Mouse (Mus musculus) v-Abl transformed pro-B cells (cell line): ENCODE results near the gene Csf2rb.
"Not testable (repeated sequence)": the region's sequence is repeated elsewhere in the genome, so short reads cannot be mapped to it uniquely, and the experiment has no call there.

Experiments used
- in situ Hi-C, 2 experiments: fragments of 400-800 bp; cut with MboI; formaldehyde crosslinking; loops; one replicate each; pipeline ENCODE4 v1.15.1; 2025; ENCODE audit not compliant: unreplicated experiment in 2 of 2

The Csf2rb gene

DNA sequence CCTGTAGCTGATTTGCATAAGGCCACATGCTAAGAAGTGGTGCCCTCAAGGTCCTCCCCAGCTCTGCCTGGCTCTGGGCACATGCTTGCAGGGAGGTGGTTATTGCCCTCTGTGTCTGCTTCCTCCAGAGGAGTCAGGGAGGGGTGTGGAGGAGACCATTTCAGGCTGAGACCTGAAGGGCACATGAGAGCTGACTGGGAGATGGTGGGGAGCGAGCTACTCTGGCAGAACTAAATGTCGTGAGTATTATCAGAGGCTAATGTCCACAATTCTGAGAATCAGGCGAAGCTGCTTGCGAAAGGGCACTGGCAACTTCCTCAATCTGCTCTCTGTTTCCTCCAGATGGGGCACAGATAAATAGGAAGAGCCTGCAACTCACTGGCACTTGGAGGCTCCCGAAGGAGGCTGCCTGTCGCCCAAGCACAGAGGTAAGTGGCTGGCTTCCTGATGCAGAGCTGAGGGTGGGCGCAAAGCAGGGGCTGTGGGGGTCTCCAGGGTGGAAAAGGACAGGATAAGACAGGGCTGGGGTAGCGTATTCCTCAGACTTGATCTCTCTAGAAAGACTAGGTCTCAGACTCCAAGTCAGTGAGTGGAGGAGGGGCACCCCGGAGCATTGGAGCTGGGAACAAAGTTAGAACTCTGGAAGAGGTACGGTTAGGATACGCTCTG is at the start of gene Csf2rb:
TSS of gene Csf2rb (plus strand) at position 82 of the 669 bp plus-strand sequence.
- in situ Hi-C loops: loop anchor here in 1 of 2 experiments (5.0 kb wide), 1 partner anchor 79 kb away; no protein-coding TSS in a partner anchor

DNA sequence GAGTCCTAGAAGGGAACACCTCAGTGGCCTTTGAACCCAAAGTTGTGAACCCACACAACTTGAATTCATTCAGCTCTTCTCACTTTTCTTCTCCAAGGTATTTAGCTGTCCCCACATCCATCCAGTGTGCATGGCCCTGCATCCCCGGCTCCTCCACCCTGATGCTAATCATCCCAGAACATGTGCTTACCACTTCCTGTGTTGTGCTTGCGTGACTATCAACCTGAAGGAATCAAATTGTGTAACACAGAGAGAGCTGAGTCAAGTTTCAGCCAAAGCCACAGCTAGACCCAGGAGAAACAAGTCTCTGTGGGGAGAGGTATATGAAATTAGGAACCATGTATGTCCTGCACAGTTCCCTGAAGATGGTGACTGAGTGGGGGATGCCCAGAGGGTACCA is 47.2 kb upstream of the Csf2rb start:
- in situ Hi-C loops: no loop called here

DNA sequence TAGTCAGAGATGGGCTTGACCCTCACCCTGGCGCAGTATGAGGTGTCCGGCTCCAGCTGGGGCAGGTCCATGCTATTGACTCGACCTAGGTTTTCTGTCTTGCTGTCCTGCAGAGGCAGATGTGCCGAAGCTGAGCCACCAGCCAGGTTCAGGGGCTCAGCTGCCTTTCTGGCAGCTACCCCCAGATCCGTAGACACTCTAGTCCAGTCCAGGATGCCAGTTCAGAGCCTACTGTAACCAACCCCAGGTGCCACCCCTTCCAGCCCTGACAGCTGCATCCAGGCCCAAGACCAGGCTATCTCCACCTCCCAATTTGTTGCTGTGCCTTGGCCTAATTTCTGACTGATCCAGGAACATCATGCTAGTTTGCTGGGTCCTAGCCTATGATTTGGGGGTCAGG is 37.6 kb upstream of the Csf2rb start:
- in situ Hi-C loops: no loop called here

DNA sequence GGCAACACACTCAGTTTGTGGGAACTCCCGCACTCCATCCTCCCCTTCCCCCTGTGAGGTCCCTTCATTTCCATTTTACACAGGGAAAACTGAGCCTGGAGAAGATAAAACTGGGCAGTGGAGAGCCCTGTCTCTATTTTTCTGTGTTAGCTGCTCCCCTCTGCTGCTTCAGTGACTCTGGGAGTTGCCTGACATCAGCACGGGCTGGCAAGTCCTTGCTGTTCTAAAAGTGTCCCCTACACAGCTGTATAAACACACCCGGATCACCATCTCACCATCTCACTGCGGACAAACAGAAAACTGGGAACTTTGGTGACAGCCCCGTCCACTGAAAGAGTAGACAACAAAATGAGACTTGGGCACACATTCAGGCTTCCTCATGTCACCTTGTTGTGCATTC is 35.8 kb upstream of the Csf2rb start:
- in situ Hi-C loops: not testable (repeated sequence)

DNA sequence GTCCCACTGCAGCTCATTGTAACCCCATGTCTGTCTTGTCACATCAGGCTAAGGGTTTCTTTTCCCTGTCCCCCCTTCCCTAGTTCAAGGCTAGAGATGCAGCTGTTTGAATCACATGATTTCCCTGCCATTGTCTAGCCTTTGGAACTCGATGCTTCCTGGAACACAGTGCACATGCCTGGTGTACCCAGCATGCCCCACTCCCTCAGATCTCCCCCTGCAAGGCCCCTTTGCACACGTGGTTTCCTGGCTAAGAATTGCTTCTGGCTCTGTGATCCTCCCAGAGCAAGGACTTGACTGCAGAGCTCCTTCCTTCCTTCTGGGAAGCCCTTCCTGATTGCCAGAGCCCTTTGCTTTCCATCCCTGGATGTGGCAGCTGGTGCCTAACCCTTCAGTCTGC is 32.3 kb upstream of the Csf2rb start:
- in situ Hi-C loops: not testable (repeated sequence)

- in situ Hi-C loops: no loop called here
Observed at GRCm38 (mm10) chr15:78293716-78294115, 31.8 kb upstream of the Csf2rb start.

DNA sequence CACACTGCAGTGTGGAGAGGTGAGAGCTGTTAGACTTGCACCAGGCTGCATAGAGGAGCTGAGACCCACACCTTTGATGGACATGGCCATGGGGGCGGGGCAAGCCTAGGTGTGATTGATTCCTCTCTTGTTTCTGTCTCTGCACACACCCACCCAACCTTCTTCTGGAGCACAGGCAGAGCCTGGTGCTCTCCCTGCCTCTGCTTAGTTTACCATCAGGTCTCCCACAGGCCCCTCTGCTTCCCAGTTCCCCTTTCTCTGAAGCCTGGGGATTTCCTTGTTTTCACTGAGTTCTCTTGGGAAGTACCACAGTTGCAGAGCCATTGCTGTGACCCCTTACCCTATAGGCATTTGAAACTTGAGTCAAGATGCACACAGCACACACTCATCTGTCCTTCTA is 27.0 kb upstream of the Csf2rb start:
- in situ Hi-C loops: no loop called here

GRCm38 (mm10) chr15:78299641-78300040 is 25.9 kb upstream of the Csf2rb start:
- in situ Hi-C loops: no loop called here

GRCm38 (mm10) chr15:78300773-78301172 is 24.8 kb upstream of the Csf2rb start:
- in situ Hi-C loops: no loop called here

GRCm38 (mm10) chr15:78302718-78303117 is 22.8 kb upstream of the Csf2rb start:
- in situ Hi-C loops: no loop called here

DNA sequence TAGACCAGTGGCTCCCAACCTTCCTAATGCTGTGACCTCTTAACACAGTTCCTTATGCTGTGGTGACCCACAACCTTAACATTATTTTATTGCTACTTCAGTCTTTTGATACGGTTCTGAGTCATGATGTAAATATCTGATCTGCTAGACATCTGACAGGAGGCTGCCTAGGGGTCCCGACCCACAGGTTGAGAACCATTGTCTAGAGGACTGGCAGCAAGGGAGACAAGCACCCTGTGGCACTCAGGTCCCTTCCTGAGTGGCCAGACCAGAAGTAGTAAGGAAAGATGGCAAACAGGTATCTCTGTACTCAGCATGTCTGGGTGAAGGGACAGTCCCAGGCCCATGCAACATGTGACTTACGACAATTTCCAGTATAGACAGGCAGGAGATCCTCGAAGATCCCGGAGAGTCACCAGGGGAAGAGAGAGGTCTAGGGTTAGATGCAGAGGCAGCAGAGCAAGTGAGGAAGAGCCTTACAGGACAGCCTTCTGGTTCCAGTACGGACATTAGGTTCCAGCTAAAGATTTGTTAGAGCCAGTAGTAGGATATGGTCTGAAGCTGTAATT is 21.8 kb upstream of the Csf2rb start:
- in situ Hi-C loops: no loop called here

DNA sequence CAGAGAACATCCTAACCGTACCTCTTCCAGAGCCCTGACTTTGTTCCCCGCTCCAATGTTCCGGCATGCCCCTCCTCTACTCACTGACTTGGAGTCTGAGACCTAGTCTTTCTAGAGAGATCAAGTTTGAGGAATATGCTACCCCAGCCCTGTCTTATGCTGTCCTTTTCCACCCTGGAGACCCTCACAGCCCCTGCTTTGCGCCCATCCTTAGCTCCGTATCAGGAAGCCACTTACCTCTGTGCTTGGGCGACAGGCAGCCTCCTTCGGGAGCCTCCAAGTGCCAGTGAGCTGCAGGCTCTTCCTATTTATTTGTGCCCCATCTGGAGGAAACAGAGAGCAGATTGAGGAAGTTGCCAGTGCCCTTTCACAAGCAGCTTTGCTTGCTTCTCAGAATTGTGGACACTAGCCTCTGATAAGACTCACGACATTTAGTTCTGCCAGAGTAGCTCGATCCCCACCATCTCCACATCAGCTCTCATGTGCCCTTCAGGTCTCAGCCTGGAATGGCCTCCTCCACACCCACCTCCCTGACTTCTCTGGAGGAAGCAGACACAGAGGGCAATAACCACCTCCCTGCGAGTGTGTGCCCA is 20.1 kb upstream of the Csf2rb start, which contains the start of gene Csf2rb2:
TSS of gene Csf2rb2 (minus strand) at position 381 of the 593 bp plus-strand sequence.
- in situ Hi-C loops: no loop called here

- in situ Hi-C loops: no loop called here
Observed at GRCm38 (mm10) chr15:78309865-78310264, 15.7 kb upstream of the Csf2rb start.

- in situ Hi-C loops: no loop called here
Observed at GRCm38 (mm10) chr15:78310971-78311370, 14.6 kb upstream of the Csf2rb start.

GRCm38 (mm10) chr15:78312421-78313233 is 12.9 kb upstream of the Csf2rb start:
- in situ Hi-C loops: not testable (repeated sequence)

- in situ Hi-C loops: not testable (repeated sequence)
Observed at GRCm38 (mm10) chr15:78313659-78314058, 11.9 kb upstream of the Csf2rb start.

GRCm38 (mm10) chr15:78318338-78319171 is 7.0 kb upstream of the Csf2rb start:
- in situ Hi-C loops: not testable (repeated sequence)

- in situ Hi-C loops: no loop called here
Observed at GRCm38 (mm10) chr15:78320825-78321496, 4.6 kb upstream of the Csf2rb start.

DNA sequence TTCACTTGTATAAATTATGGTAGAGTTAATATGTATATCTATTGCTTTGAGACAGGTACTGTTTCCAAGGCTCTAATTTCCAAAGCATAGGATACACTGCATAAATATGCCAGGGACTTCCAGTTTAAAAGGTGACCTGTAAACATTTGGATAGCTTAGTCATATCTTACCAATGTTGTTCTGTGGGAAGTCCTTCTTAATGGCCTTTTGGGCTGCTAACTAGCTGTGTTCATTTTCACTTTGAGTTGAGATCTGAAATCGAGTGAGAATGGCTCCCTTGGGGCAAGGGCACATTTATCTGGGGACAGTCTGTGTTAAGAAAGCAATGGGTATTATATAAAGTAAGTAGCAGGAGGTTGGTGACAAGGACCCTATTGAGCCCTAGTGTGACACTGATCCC is 2.2 kb upstream of the Csf2rb start:
- in situ Hi-C loops: no loop called here

- in situ Hi-C loops: no loop called here
Observed at GRCm38 (mm10) chr15:78324294-78324693, 1.3 kb upstream of the Csf2rb start.
